Mouse (Mus musculus): ENCODE measurements around the gene Syt16.

- TF ChIP-seq CTCF (conservative IDR thresholded peaks at IDR 0.05 in 1 of 2, IDR thresholded peaks at IDR 0.05 in 1 of 2; ENCODE audit: low read depth in 2 of 2, low read length in 2 of 2) (no peak), POLR2A (IDR thresholded peaks at IDR 0.05; ENCODE audit: low read depth, low read length) (no peak)
Observed at GRCm38 (mm10) chr12:74163080-74163479, 165.6 kb downstream of the Syt16 start.
